Mouse (Mus musculus): Measurements from ENCODE around the gene Ghr. TPM values are rescaled to one million over a fixed set of nuclear protein-coding genes. Genes with fewer than 3 reads are reported as not detected.

The Ghr gene
- polyA plus RNA-seq, 1 experiment from 2014 or later = 81.9 TPM

DNA sequence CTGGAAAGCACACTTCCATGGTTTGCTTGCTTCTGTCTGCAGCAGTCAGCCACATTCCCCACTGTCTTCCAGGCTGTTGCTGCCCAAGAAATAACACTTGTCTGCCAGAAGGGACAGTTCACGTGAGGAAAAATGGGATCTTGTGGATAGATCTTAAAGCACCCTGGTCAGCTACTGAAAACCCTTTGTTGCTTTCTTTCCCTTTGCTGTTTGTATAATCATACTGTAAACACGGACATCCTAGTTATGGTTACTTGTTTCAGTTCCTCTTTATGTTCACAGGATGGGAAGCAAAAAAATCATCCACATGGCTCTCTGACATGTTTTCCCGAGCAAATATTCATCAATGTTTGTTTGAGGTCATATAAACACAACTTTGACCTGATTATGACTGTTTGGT, 243.4 kb downstream of the Ghr start:
- ATAC-seq = no peak
- no peak overlapping the region for H3K4me2 ChIP-seq (replicated peaks; ENCODE audit: low read depth)
- no peaks in the 10 kb centered on the region for H3K9me3 ChIP-seq (ENCODE audit: control insufficient read depth)
- no peak for TF ChIP-seq CTCF (IDR thresholded peaks at IDR 0.05; ENCODE audit: low read depth)
- WGBS = 73% methylated on average over 3 of the region's 3 CpGs
- no peaks in the 10 kb centered on the region for H3K4me1 ChIP-seq (replicated peaks; ENCODE audit: control insufficient read depth, insufficient read depth, low read length)
- H3K4me3 ChIP-seq (ENCODE audit: low read depth, low read length) = no peak overlapping the region
- peaks cover 20% of the 10 kb centered on the region for H3K36me3 ChIP-seq (ENCODE audit: control insufficient read depth, insufficient read depth)
- H3K27me3 ChIP-seq (replicated peaks; ENCODE audit: control insufficient read depth, insufficient read depth, low read length) = no peaks in the 10 kb centered on the region
- H3K27ac ChIP-seq (ENCODE audit: low read depth, low read length) = no peak overlapping the region
- no peak overlapping the region for H3K9ac ChIP-seq (ENCODE audit: low read depth, low read length)

DNA sequence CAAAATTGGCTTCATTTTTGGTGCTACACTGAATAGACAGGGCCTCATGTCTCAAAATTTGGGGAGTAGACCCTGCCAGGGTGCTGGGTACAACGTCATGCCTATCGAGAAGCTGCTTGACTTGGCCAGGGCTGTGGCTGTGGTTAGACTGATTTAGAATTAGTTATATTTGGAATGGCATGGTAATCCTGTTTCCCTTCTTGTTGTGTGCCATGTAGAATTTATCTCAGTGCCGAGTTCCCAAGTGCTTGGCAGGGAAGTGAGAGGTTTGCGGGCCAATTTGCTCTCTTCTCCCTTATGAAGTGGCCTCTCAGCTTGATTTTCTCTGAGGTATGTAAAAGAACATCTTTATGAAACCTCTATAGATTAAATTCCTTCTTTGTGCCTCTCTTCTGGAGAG, 250.8 kb downstream of the Ghr start:
- Histone ChIP-seq H3K4me1 (replicated peaks; ENCODE audit: control insufficient read depth, insufficient read depth, low read length) (no peaks in the 10 kb centered on the region), H3K9me3 (ENCODE audit: control insufficient read depth) (no peaks in the 10 kb centered on the region), H3K27me3 (replicated peaks; ENCODE audit: control insufficient read depth, insufficient read depth, low read length) (no peaks in the 10 kb centered on the region), H3K36me3 (ENCODE audit: control insufficient read depth, insufficient read depth) (peaks cover 25% of the 10 kb centered on the region), H3K4me2 (replicated peaks; ENCODE audit: low read depth) (no peak overlapping the region), H3K4me3 (ENCODE audit: low read depth, low read length) (no peak overlapping the region), H3K27ac (ENCODE audit: low read depth, low read length) (no peak overlapping the region), H3K9ac (ENCODE audit: low read depth, low read length) (no peak overlapping the region)
- 93% methylated on average over 4 of the region's 4 CpGs for WGBS
- no peak for TF ChIP-seq CTCF (IDR thresholded peaks at IDR 0.05; ENCODE audit: low read depth)
- no peak for ATAC-seq

DNA sequence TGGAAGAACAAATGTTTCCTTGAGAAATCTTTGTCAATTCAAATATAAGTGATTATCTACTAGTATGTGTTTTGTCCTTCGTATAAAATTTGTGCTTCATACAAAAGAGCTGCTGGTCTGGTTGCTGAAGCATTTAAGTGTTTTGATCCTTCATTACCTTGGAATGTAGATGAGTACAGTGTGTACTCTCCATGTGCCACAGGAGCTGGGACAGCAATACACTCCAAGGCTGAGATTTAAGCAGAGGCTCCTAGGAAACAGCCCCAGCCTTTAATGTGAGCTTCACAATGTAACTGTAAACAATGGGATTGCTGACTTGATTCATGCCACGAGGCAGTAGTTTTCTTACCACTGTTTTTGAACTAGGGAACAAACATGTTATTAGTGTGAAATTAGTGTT, 251.5 kb downstream of the Ghr start:
- WGBS = 77% methylated on average over 2 of the region's 2 CpGs
- Histone ChIP-seq H3K9ac (ENCODE audit: low read depth, low read length) (no peak overlapping the region), H3K4me1 (replicated peaks; ENCODE audit: control insufficient read depth, insufficient read depth, low read length) (no peaks in the 10 kb centered on the region), H3K9me3 (ENCODE audit: control insufficient read depth) (no peaks in the 10 kb centered on the region), H3K4me3 (ENCODE audit: low read depth, low read length) (no peak overlapping the region), H3K4me2 (replicated peaks; ENCODE audit: low read depth) (no peak overlapping the region), H3K27me3 (replicated peaks; ENCODE audit: control insufficient read depth, insufficient read depth, low read length) (no peaks in the 10 kb centered on the region), H3K36me3 (ENCODE audit: control insufficient read depth, insufficient read depth) (peaks cover 23% of the 10 kb centered on the region), H3K27ac (ENCODE audit: low read depth, low read length) (no peak overlapping the region)
- ATAC-seq = no peak
- TF ChIP-seq CTCF (IDR thresholded peaks at IDR 0.05; ENCODE audit: low read depth) = no peak

DNA sequence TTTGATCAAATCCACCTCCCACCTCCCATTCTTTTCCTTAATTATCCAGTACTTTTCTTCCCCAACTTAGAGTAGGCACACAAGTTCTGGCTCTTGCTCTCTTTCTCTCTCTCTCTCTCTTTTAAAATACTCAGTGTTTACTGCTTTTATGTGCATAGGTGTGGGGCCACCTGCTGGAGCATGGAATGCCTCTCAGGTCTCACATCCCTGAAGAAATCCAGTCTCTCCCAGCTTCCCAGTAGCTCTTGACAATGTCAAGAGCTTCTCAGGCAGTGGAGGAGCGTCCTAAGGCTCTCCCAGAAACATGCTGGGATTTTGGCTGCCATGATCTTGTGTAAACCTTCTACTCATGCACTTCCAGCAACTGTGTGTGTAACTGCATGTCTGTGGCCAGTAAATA, 253.0 kb downstream of the Ghr start:
- H3K27me3 ChIP-seq (replicated peaks; ENCODE audit: control insufficient read depth, insufficient read depth, low read length) = no peaks in the 10 kb centered on the region
- H3K4me3 ChIP-seq (ENCODE audit: low read depth, low read length) = no peak overlapping the region
- no peak for ATAC-seq
- no peak overlapping the region for H3K4me2 ChIP-seq (replicated peaks; ENCODE audit: low read depth)
- H3K4me1 ChIP-seq (replicated peaks; ENCODE audit: control insufficient read depth, insufficient read depth, low read length) = no peaks in the 10 kb centered on the region
- peak; percentile 49 for TF ChIP-seq CTCF (IDR thresholded peaks at IDR 0.05; ENCODE audit: low read depth)
- H3K36me3 ChIP-seq (ENCODE audit: control insufficient read depth, insufficient read depth) = peaks cover 23% of the 10 kb centered on the region
- no peaks in the 10 kb centered on the region for H3K9me3 ChIP-seq (ENCODE audit: control insufficient read depth)
- no peak overlapping the region for H3K27ac ChIP-seq (ENCODE audit: low read depth, low read length)
- 75% methylated on average over 1 of the region's 1 CpGs for WGBS
- H3K9ac ChIP-seq (ENCODE audit: low read depth, low read length) = no peak overlapping the region

DNA sequence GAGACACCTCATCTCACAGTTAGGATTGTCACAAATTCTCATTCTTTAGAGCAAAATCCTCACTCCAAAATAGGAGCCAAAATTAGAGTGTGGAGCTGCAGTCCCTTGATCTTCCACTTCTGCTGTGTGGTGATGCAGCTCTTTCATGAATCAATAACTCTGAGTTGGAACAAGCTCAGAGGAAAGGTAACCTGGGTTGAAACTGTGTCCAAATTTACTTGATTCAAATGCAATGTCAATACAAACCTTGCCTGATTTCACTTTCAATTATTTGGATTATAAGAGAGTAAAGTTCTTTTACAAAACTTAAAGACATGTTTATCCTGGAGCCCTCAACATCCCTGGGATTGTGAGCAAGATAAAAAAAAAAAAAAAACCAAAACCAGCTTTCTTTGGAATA, 260.3 kb downstream of the Ghr start:
- Histone ChIP-seq H3K27me3 (replicated peaks; ENCODE audit: control insufficient read depth, insufficient read depth, low read length) (no peaks in the 10 kb centered on the region), H3K27ac (ENCODE audit: low read depth, low read length) (no peak overlapping the region), H3K4me2 (replicated peaks; ENCODE audit: low read depth) (no peak overlapping the region), H3K9ac (ENCODE audit: low read depth, low read length) (no peak overlapping the region), H3K4me1 (replicated peaks; ENCODE audit: control insufficient read depth, insufficient read depth, low read length) (no peaks in the 10 kb centered on the region), H3K4me3 (ENCODE audit: low read depth, low read length) (no peak overlapping the region), H3K9me3 (ENCODE audit: control insufficient read depth) (no peaks in the 10 kb centered on the region), H3K36me3 (ENCODE audit: control insufficient read depth, insufficient read depth) (peaks cover 18% of the 10 kb centered on the region)
- TF ChIP-seq CTCF (IDR thresholded peaks at IDR 0.05; ENCODE audit: low read depth) = no peak
- ATAC-seq = no peak

DNA sequence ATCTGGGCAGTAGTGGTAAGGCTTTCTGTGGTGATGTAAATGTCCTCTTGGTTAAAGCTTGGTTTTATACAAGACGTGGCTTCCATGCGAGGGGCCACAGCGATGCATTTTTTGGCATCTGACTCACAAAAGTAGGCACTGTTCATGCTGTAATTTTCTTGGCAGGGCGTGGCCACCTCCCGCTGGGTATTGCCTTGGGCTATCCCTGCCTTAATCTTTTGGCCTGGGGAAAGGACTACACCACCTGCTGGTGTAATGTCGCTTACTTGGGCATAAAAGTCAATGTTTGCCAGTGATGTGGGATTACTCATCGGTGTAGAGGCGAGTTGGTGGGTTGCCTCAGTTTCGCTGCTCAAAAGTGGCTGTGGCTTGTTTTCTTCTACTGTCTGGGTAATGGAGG, 263.4 kb downstream of the Ghr start:
- Histone ChIP-seq H3K36me3 (ENCODE audit: control insufficient read depth, insufficient read depth) (peaks cover 10% of the 10 kb centered on the region), H3K4me3 (ENCODE audit: low read depth, low read length) (no peak overlapping the region), H3K4me2 (replicated peaks; ENCODE audit: low read depth) (no peak overlapping the region), H3K9ac (ENCODE audit: low read depth, low read length) (no peak overlapping the region), H3K27ac (ENCODE audit: low read depth, low read length) (no peak overlapping the region), H3K4me1 (replicated peaks; ENCODE audit: control insufficient read depth, insufficient read depth, low read length) (no peaks in the 10 kb centered on the region), H3K9me3 (ENCODE audit: control insufficient read depth) (no peaks in the 10 kb centered on the region), H3K27me3 (replicated peaks; ENCODE audit: control insufficient read depth, insufficient read depth, low read length) (no peaks in the 10 kb centered on the region)
- ATAC-seq = no peak
- TF ChIP-seq CTCF (IDR thresholded peaks at IDR 0.05; ENCODE audit: low read depth) = peak; percentile 28; the same call in 1 of the 2 replicates
- WGBS = 90% methylated on average over 9 of the region's 9 CpGs

DNA sequence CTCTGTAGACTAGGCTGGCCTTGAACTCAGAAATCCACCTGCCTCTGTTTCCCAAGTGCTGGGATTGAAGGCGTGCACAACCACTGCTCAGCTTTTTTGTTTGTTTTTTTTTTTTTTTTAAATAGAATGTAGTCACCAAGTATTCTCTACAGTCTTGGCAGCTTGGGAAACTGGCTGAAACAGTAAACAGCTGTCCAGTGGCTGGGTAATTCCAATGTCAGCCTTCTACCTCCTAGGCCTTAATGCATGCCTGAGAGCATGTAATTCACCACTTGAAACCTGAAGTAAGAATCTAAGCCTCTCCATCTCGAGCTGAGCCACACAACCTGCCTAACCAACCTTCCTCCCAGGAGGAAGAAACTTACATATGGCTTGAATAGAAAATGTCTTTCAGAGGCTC, 266.7 kb downstream of the Ghr start:
- no peak for TF ChIP-seq CTCF (IDR thresholded peaks at IDR 0.05; ENCODE audit: low read depth)
- Histone ChIP-seq H3K36me3 (ENCODE audit: control insufficient read depth, insufficient read depth) (peaks cover 10% of the 10 kb centered on the region), H3K27me3 (replicated peaks; ENCODE audit: control insufficient read depth, insufficient read depth, low read length) (no peaks in the 10 kb centered on the region), H3K4me2 (replicated peaks; ENCODE audit: low read depth) (no peak overlapping the region), H3K27ac (ENCODE audit: low read depth, low read length) (no peak overlapping the region), H3K4me1 (replicated peaks; ENCODE audit: control insufficient read depth, insufficient read depth, low read length) (no peaks in the 10 kb centered on the region), H3K4me3 (ENCODE audit: low read depth, low read length) (no peak overlapping the region), H3K9me3 (ENCODE audit: control insufficient read depth) (no peaks in the 10 kb centered on the region), H3K9ac (ENCODE audit: low read depth, low read length) (no peak overlapping the region)
- no peak for ATAC-seq
- WGBS = 83% methylated on average over 2 of the region's 2 CpGs

All from intestine, postnatal 0 days (tissue).